Mouse (Mus musculus): ENCODE data around the gene Crb3.
A peak's percentile ranks its signal among the peaks of the same experiment; 100 is the strongest.
"Not testable (repeated sequence)": the region's sequence is repeated elsewhere in the genome, so short reads cannot be mapped to it uniquely, and the experiment has no call there.

Gene Crb3

DNA sequence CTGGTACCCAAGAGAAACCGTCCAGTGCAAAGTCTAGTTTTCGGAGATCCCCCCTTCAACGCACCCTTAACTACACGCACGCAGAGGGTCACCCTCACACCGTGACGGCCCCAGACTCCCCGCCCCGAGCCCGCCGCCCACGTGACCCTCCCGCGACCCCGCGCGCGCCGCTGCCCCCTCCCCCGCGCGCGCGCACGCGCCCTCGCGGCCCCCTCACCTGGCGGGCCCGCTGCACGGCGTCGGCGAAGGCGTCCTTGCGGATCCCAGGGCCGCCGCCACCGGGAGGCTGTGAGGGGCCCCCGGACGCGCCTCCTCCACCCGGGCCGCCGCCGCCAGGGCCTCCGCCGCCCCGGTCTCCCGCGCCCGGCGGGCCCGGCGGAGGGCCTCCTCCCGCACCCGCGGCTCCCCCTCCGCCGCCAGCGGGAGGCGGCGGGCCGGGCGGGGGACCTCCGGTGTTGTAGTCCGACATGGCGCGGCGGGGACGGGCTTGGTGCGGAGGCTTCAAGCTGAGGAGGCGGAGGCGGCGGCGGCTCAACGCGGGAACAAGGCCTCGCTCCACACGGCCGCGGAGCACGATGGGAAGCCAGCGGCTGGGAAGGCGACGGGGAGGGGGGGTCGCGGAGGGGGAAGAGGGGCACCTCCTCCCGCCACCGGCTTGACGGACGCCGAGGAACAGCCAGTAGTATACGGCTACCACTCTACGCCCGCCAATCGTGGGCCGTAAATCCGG is 27.8 kb upstream of the Crb3 start, which contains the start of gene Khsrp:
Gene Khsrp (minus strand): TSS at position 592 of the 730 bp plus-strand sequence.
- Histone ChIP-seq H3K4me1 (replicated peaks; ENCODE audit: low read depth, low read length) (peaks cover 57% of the 10 kb centered on the region), H3K36me3 (ENCODE audit: insufficient read depth, low read length) (peaks cover 38% of the 10 kb centered on the region), H3K27me3 (ENCODE audit: insufficient read depth, low read length) (0 out of 2 replicates have a peak, but pooled peaks cover 2% of the 10 kb centered on the region), H3K9me3 (ENCODE audit: low read length) (no peaks in the 10 kb centered on the region), H3K4me3 (replicated peaks; ENCODE audit: low read length) (peak within 1 kb of the TSS; percentile 93)
- TF ChIP-seq POU5F1 (IDR thresholded peaks at IDR 0.05; ENCODE audit: borderline replicate concordance, low read length), result no peak
- TF ChIP-seq NANOG (IDR thresholded peaks at IDR 0.05; ENCODE audit: borderline replicate concordance, low read length), result no peak
- TF ChIP-seq CTCF (conservative IDR thresholded peaks at IDR 0.05; ENCODE audit: low read length), result no peak

DNA sequence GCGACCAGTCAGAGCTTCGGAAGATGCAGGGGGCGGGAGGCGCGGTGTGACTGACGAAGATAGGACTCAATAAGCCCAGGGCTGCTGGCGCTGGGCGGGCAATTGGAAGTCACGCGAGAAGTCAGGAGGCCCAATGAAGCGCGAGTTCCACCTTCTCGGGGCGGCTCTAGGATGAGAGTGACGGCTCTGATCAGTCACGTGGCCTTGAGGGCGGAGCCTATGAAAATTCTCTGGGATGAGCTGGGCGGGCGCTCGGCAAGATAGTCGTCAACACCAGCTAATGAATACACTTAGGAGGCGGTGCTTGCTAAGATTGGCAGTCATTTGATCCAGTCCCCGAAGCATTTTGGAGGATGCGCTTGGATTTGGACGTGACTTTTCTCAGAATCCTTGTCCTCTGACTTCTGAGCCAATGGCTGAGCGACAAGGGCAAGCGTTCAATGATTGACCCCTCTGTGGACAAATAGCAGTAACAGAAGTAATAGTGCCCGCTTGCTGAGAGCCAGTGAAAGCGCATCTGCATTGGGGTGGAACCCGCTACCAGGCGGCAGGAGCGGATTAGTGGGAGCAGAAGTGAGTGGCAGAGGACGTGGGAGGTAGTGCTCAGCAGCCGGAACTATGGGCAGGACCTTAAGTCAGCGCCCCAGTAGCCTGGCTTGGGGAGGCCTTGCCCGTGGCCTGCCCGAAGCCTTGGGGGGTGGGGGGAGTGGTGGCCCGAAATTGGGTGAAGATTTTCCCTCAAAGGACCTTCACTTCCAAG is 27.1 kb upstream of the Crb3 start:
- Histone ChIP-seq H3K4me3 (replicated peaks; ENCODE audit: low read length) (peak overlapping the region; percentile 93), H3K4me1 (replicated peaks; ENCODE audit: low read depth, low read length) (peaks cover 54% of the 10 kb centered on the region), H3K9me3 (ENCODE audit: low read length) (no peaks in the 10 kb centered on the region), H3K36me3 (ENCODE audit: insufficient read depth, low read length) (peaks cover 30% of the 10 kb centered on the region), H3K27me3 (ENCODE audit: insufficient read depth, low read length) (peaks cover 6% of the 10 kb centered on the region)
- TF ChIP-seq POU5F1 (IDR thresholded peaks at IDR 0.05; ENCODE audit: borderline replicate concordance, low read length), result no peak
- peak; percentile 6; the same call in 1 of the 2 replicates for TF ChIP-seq NANOG (IDR thresholded peaks at IDR 0.05; ENCODE audit: borderline replicate concordance, low read length)

DNA sequence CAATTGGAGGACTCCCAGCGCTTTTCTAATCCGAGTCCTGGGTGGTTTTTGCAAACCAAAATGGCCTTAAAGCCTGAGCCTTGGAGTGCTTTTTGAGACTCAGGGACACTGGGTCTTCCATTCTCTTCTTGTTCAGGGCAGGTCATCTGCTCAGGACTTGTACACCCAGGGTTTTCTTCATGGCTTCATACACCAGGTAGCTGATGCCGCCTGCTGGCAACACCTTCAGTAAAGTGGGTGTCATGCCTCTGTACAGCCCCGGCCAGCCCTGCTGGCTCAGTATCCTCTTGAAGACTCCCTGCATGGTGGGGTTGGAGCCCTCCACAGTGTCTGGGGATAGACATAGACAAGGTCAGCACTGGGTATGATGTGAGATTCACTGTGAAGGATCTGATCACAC is 26.1 kb upstream of the Crb3 start:
- Histone ChIP-seq H3K27me3 (ENCODE audit: insufficient read depth, low read length) (peaks cover 10% of the 10 kb centered on the region), H3K9me3 (ENCODE audit: low read length) (no peaks in the 10 kb centered on the region), H3K4me3 (replicated peaks; ENCODE audit: low read length) (peak overlapping the region; percentile 90), H3K36me3 (ENCODE audit: insufficient read depth, low read length) (peaks cover 20% of the 10 kb centered on the region), H3K4me1 (replicated peaks; ENCODE audit: low read depth, low read length) (peaks cover 46% of the 10 kb centered on the region)
- no peak for TF ChIP-seq CTCF (conservative IDR thresholded peaks at IDR 0.05; ENCODE audit: low read length)
- no peak for TF ChIP-seq NANOG (IDR thresholded peaks at IDR 0.05; ENCODE audit: borderline replicate concordance, low read length)
- no peak for TF ChIP-seq POU5F1 (IDR thresholded peaks at IDR 0.05; ENCODE audit: borderline replicate concordance, low read length)

DNA sequence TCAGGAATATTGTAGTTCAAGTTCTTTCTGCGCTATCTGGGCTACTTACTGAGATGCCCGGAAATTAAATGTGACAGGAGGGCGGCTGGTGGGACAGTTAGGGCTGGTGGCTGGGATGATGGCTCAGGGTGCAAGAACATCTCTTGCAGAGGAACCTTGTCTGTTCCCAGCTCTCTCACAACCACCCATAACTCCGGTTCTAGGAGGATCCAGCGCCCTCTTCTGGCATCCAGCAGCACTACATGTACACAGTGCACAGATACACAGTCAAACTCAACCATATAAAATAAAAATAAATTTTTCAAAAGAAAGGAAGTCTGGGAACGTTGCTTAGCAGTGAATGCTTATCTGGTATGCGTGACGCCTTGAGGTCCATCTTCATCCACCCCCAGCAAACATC is 19.9 kb upstream of the Crb3 start:
- Histone ChIP-seq H3K4me3 (replicated peaks; ENCODE audit: low read length) (peak overlapping the region; percentile 63), H3K36me3 (ENCODE audit: insufficient read depth, low read length) (no peaks in the 10 kb centered on the region), H3K9me3 (ENCODE audit: low read length) (no peaks in the 10 kb centered on the region), H3K4me1 (replicated peaks; ENCODE audit: low read depth, low read length) (peaks cover 22% of the 10 kb centered on the region), H3K27me3 (ENCODE audit: insufficient read depth, low read length) (peaks cover 30% of the 10 kb centered on the region)
- TF ChIP-seq NANOG (IDR thresholded peaks at IDR 0.05; ENCODE audit: borderline replicate concordance, low read length) (no peak), POU5F1 (IDR thresholded peaks at IDR 0.05; ENCODE audit: borderline replicate concordance, low read length) (no peak), CTCF (conservative IDR thresholded peaks at IDR 0.05; ENCODE audit: low read length) (peak; percentile 83)

DNA sequence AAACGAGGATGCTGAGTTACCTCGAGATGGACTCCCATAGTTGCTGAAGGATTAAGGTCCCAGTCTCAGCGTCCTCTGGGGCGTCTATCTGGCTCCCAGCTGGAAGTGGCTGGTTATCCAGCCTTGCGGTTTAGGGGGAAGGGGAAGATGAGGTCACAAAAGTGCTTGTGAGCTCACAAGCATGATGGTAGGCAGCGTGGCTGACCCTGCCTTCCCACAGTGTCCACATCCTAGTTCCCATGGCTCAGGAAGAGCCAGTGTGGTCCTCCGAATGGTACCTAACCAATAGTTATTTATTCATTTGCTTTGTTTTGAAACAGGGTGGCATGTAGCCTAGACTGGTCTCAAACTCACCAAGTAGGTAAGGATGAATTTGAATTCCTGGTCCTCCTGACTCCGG is 17.4 kb upstream of the Crb3 start, which contains the start of gene Slc25a41:
Gene Slc25a41 (minus strand): TSS at position 101 of the 400 bp plus-strand sequence.
- TF ChIP-seq POU5F1 (IDR thresholded peaks at IDR 0.05; ENCODE audit: borderline replicate concordance, low read length), result no peak
- no peak for TF ChIP-seq NANOG (IDR thresholded peaks at IDR 0.05; ENCODE audit: borderline replicate concordance, low read length)
- no peak for TF ChIP-seq CTCF (conservative IDR thresholded peaks at IDR 0.05; ENCODE audit: low read length)
- H3K4me3 ChIP-seq (replicated peaks; ENCODE audit: low read length), result no peak within 1 kb of the TSS
- H3K4me1 ChIP-seq (replicated peaks; ENCODE audit: low read depth, low read length), result peaks cover 25% of the 10 kb centered on the region
- no peaks in the 10 kb centered on the region for H3K36me3 ChIP-seq (ENCODE audit: insufficient read depth, low read length)
- H3K27me3 ChIP-seq (ENCODE audit: insufficient read depth, low read length), result peaks cover 37% of the 10 kb centered on the region
- no peaks in the 10 kb centered on the region for H3K9me3 ChIP-seq (ENCODE audit: low read length)

DNA sequence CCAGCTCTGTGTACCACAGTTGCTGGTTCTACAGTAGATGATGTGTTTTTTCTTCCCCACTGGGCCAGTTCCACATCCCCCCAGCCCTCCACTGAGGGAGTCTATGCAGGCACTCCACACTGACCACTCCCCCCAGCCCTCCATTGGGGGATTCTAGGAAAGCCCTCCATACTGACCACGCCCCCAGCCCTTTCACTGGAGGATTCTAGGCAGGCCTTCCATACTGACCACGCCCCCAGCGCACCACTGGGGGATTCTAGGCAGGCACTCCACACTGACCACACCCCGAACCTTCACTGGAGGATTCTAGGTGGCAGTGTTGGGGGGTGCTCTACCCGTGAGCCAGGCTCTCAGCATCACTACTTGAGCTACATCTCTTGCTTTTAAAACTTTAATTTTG is 11.5 kb upstream of the Crb3 start:
- H3K27me3 ChIP-seq (ENCODE audit: insufficient read depth, low read length), result peaks cover 14% of the 10 kb centered on the region
- no peaks in the 10 kb centered on the region for H3K9me3 ChIP-seq (ENCODE audit: low read length)
- peaks cover 15% of the 10 kb centered on the region for H3K4me1 ChIP-seq (replicated peaks; ENCODE audit: low read depth, low read length)
- peak overlapping the region; percentile 30; the same call in 1 of the 2 replicates for H3K4me3 ChIP-seq (replicated peaks; ENCODE audit: low read length)
- peaks cover 9% of the 10 kb centered on the region for H3K36me3 ChIP-seq (ENCODE audit: insufficient read depth, low read length)
- TF ChIP-seq POU5F1 (IDR thresholded peaks at IDR 0.05; ENCODE audit: borderline replicate concordance, low read length), result no peak
- TF ChIP-seq NANOG (IDR thresholded peaks at IDR 0.05; ENCODE audit: borderline replicate concordance, low read length), result no peak
- TF ChIP-seq CTCF (conservative IDR thresholded peaks at IDR 0.05; ENCODE audit: low read length), result no peak

DNA sequence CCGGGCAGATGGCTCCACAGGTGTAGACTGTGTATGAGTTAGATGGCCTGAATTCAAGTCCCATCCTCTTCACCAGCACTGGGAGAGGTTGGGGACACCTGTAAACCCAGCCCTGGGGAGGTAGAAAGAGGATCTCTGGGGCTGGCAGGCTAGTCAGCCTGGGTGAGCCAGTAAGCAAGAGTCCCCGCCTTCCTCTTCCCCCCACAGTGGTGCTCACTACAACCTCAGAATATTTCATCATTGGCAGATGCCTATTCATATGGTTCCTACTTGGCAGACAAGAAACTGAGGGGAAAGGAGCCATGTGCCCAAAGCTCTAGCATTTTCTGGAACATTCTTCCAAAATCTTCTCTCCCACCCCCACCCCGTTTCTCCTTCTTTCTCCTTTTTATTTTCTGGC is 10.1 kb upstream of the Crb3 start:
- H3K9me3 ChIP-seq (ENCODE audit: low read length), result no peaks in the 10 kb centered on the region
- peaks cover 12% of the 10 kb centered on the region for H3K27me3 ChIP-seq (ENCODE audit: insufficient read depth, low read length)
- peaks cover 17% of the 10 kb centered on the region for H3K36me3 ChIP-seq (ENCODE audit: insufficient read depth, low read length)
- H3K4me1 ChIP-seq (replicated peaks; ENCODE audit: low read depth, low read length), result peaks cover 15% of the 10 kb centered on the region
- TF ChIP-seq CTCF (conservative IDR thresholded peaks at IDR 0.05; ENCODE audit: low read length) (no peak), NANOG (IDR thresholded peaks at IDR 0.05; ENCODE audit: borderline replicate concordance, low read length) (no peak), POU5F1 (IDR thresholded peaks at IDR 0.05; ENCODE audit: borderline replicate concordance, low read length) (no peak)
- no peak overlapping the region for H3K4me3 ChIP-seq (replicated peaks; ENCODE audit: low read length)

DNA sequence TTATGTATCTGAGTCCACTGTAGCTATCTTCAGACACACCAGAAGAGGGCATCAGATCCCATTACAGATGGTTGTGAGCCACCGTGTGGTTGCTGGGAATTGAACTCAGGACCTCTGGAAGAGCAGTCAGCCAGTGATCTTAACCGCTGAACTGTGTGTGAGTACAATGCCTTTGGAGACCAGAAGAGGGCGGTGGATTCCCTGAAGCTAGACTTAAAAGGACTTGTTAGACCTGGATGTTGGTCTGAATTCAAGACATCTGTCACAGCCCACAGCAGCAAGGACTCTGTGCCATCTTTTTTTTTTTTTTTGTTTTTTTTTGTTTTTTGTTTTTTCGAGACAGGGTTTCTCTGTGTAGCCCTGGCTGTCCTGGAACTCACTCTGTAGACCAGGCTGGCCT is 7.2 kb upstream of the Crb3 start:
- peaks cover 23% of the 10 kb centered on the region for H3K36me3 ChIP-seq (ENCODE audit: insufficient read depth, low read length)
- peak; percentile 33; the same call in 1 of the 2 replicates for TF ChIP-seq CTCF (conservative IDR thresholded peaks at IDR 0.05; ENCODE audit: low read length)
- not testable (repeated sequence) for H3K27me3 ChIP-seq (ENCODE audit: insufficient read depth, low read length); H3K9me3 ChIP-seq (ENCODE audit: low read length); H3K4me3 ChIP-seq (replicated peaks; ENCODE audit: low read length)
- peaks cover 10% of the 10 kb centered on the region for H3K4me1 ChIP-seq (replicated peaks; ENCODE audit: low read depth, low read length)
